Mouse (Mus musculus) thymus, postnatal 10 days (tissue): ENCODE measurements around the gene Daam2.

Experiments used
- DNase-seq, 2 experiments: peaks; one replicate each; pipeline ENCODE4 v3.0.0; 2021; ENCODE audit warnings: low spot score in 2 of 2

The Daam2 gene

GRCm38 (mm10) chr17:49563830-49564470 is at the start of gene Daam2:
TSS of gene Daam2 (minus strand) at chr17:49564343.
- no peak for DNase-seq

GRCm38 (mm10) chr17:49610296-49610695 is 46.2 kb upstream of the Daam2 start:
- DNase-seq: no peak

- no peak for DNase-seq
These were observed 43.3 kb upstream of the Daam2 start for GRCm38 (mm10) chr17:49607351-49608027.

GRCm38 (mm10) chr17:49605397-49605796 is 41.3 kb upstream of the Daam2 start:
- DNase-seq: no peak

GRCm38 (mm10) chr17:49590051-49590450 is 25.9 kb upstream of the Daam2 start:
- no peak for DNase-seq

GRCm38 (mm10) chr17:49582471-49582870 is 18.3 kb upstream of the Daam2 start:
- DNase-seq: no peak

GRCm38 (mm10) chr17:49577321-49577720 is 13.2 kb upstream of the Daam2 start:
- no peak for DNase-seq

GRCm38 (mm10) chr17:49568717-49569116 is 4.6 kb upstream of the Daam2 start:
- DNase-seq: no peak

- DNase-seq: no peak
These were observed 346 bp upstream of the Daam2 start for GRCm38 (mm10) chr17:49564489-49564888.

- no peak for DNase-seq
These were observed 745 bp downstream of the Daam2 start for GRCm38 (mm10) chr17:49563416-49563780.

GRCm38 (mm10) chr17:49562701-49563415 is 1.3 kb downstream of the Daam2 start:
- no peak for DNase-seq

GRCm38 (mm10) chr17:49561985-49562384 is 2.2 kb downstream of the Daam2 start:
- DNase-seq: no peak

GRCm38 (mm10) chr17:49559786-49560289 is 4.3 kb downstream of the Daam2 start:
- DNase-seq: no peak

GRCm38 (mm10) chr17:49556169-49556568 is 8.0 kb downstream of the Daam2 start:
- no peak for DNase-seq

GRCm38 (mm10) chr17:49551991-49552390 is 12.2 kb downstream of the Daam2 start:
- DNase-seq: no peak

GRCm38 (mm10) chr17:49551465-49551864 is 12.7 kb downstream of the Daam2 start:
- DNase-seq: no peak

GRCm38 (mm10) chr17:49545997-49546396 is 18.1 kb downstream of the Daam2 start:
- no peak for DNase-seq

GRCm38 (mm10) chr17:49545424-49545823 is 18.7 kb downstream of the Daam2 start:
- no peak for DNase-seq

- DNase-seq: no peak
These were observed 19.6 kb downstream of the Daam2 start for GRCm38 (mm10) chr17:49544561-49544960.

- DNase-seq: no peak
These were observed 23.4 kb downstream of the Daam2 start for GRCm38 (mm10) chr17:49540706-49541105.

- no peak for DNase-seq
These were observed 24.9 kb downstream of the Daam2 start for GRCm38 (mm10) chr17:49539204-49539603.

- no peak for DNase-seq
These were observed 28.6 kb downstream of the Daam2 start for GRCm38 (mm10) chr17:49535580-49535979.

- no peak for DNase-seq
These were observed 29.9 kb downstream of the Daam2 start for GRCm38 (mm10) chr17:49534267-49534719.
